Mouse (Mus musculus): ENCODE results near the gene Ihh. TPM values are rescaled to one million over a fixed set of nuclear protein-coding genes. Genes with fewer than 3 reads are reported as not detected.

The Ihh gene
- polyA plus RNA-seq, 2 experiments = 1.5 to 2.4 TPM

GRCm38 (mm10) chr1:74901686-74902085 is 49.8 kb downstream of the Ihh start:
- TF ChIP-seq CTCF (IDR thresholded peaks at IDR 0.05; ENCODE audit: low read depth) (peak; percentile 44; the same call in 1 of the 2 replicates), EP300 (IDR thresholded peaks at IDR 0.05; ENCODE audit: low read depth) (no peak)
- 3% methylated on average over 3 of the region's 3 CpGs for WGBS (ENCODE audit: insufficient replicate concordance)
- H3K4me3 ChIP-seq (ENCODE audit: insufficient read depth in 1 of 2, low read depth in 2 of 2, low read length in 2 of 2) = no peak overlapping the region
- no peak overlapping the region for H3K9ac ChIP-seq (replicated peaks)
- no peaks in the 10 kb centered on the region for H3K36me3 ChIP-seq (replicated peaks; ENCODE audit: control insufficient read depth, insufficient read depth, low read depth)
- H3K27ac ChIP-seq = no peak overlapping the region
- H3K9me3 ChIP-seq (ENCODE audit: control insufficient read depth, low read length) = no peaks in the 10 kb centered on the region
- DNase-seq (ENCODE audit: low read depth in 3 of 3, low spot score in 3 of 3) (peak; percentile 17 to 22 (median 20)), ATAC-seq (ENCODE audit: insufficient read depth) (no peak)
- peaks cover 29% of the 10 kb centered on the region for H3K27me3 ChIP-seq (ENCODE audit: control insufficient read depth, insufficient read depth, low read length)
- H3K4me2 ChIP-seq (ENCODE audit: low read depth) = no peak overlapping the region
- no peaks in the 10 kb centered on the region for H3K4me1 ChIP-seq (replicated peaks; ENCODE audit: control insufficient read depth in 2 of 2, insufficient read depth in 2 of 2, low read length in 1 of 2)

GRCm38 (mm10) chr1:74900341-74901285 is 50.9 kb downstream of the Ihh start:
- peak in 1 of 3 experiments; percentile 12 for DNase-seq (ENCODE audit: low read depth in 3 of 3, low spot score in 3 of 3)
- Histone ChIP-seq H3K9me3 (ENCODE audit: control insufficient read depth, low read length) (no peaks in the 10 kb centered on the region), H3K27ac (no peak overlapping the region), H3K4me3 (ENCODE audit: insufficient read depth in 1 of 2, low read depth in 2 of 2, low read length in 2 of 2) (peak overlapping the region in 1 of 2 experiments; percentile 26; a peak in 2 of 4 replicates), H3K27me3 (ENCODE audit: control insufficient read depth, insufficient read depth, low read length) (peaks cover 29% of the 10 kb centered on the region), H3K4me2 (ENCODE audit: low read depth) (peak overlapping the region; percentile 39), H3K36me3 (replicated peaks; ENCODE audit: control insufficient read depth, insufficient read depth, low read depth) (no peaks in the 10 kb centered on the region), H3K9ac (replicated peaks) (no peak overlapping the region), H3K4me1 (replicated peaks; ENCODE audit: control insufficient read depth in 2 of 2, insufficient read depth in 2 of 2, low read length in 1 of 2) (no peaks in the 10 kb centered on the region)
- ATAC-seq (ENCODE audit: insufficient read depth) = peak; percentile 61
- WGBS (ENCODE audit: insufficient replicate concordance) = 4% methylated on average over 62 of the region's 66 CpGs
- TF ChIP-seq EP300 (IDR thresholded peaks at IDR 0.05; ENCODE audit: low read depth) (no peak), CTCF (IDR thresholded peaks at IDR 0.05; ENCODE audit: low read depth) (no peak)

- no peaks in the 10 kb centered on the region for H3K9me3 ChIP-seq (ENCODE audit: control insufficient read depth, low read length)
- H3K36me3 ChIP-seq (replicated peaks; ENCODE audit: control insufficient read depth, insufficient read depth, low read depth) = no peaks in the 10 kb centered on the region
- no peak overlapping the region for H3K27ac ChIP-seq
- DNase-seq (ENCODE audit: low read depth in 3 of 3, low spot score in 3 of 3) (no peak), ATAC-seq (ENCODE audit: insufficient read depth) (no peak)
- no peaks in the 10 kb centered on the region for H3K4me1 ChIP-seq (replicated peaks; ENCODE audit: control insufficient read depth in 2 of 2, insufficient read depth in 2 of 2, low read length in 1 of 2)
- H3K9ac ChIP-seq (replicated peaks) = no peak overlapping the region
- no peak overlapping the region for H3K4me3 ChIP-seq (ENCODE audit: insufficient read depth in 1 of 2, low read depth in 2 of 2, low read length in 2 of 2)
- H3K27me3 ChIP-seq (ENCODE audit: control insufficient read depth, insufficient read depth, low read length) = peaks cover 35% of the 10 kb centered on the region
- TF ChIP-seq EP300 (IDR thresholded peaks at IDR 0.05; ENCODE audit: low read depth) (no peak), CTCF (IDR thresholded peaks at IDR 0.05; ENCODE audit: low read depth) (no peak)
- no peak overlapping the region for H3K4me2 ChIP-seq (ENCODE audit: low read depth)
- WGBS (ENCODE audit: insufficient replicate concordance) = 5% methylated on average over 7 of the region's 10 CpGs
These were observed 52.6 kb downstream of the Ihh start for GRCm38 (mm10) chr1:74898656-74899431.

GRCm38 (mm10) chr1:74897976-74898375 is 53.5 kb downstream of the Ihh start:
- 7% methylated on average over 7 of the region's 7 CpGs for WGBS (ENCODE audit: insufficient replicate concordance)
- no peak for DNase-seq (ENCODE audit: low read depth in 3 of 3, low spot score in 3 of 3)
- peaks cover 40% of the 10 kb centered on the region for H3K27me3 ChIP-seq (ENCODE audit: control insufficient read depth, insufficient read depth, low read length)

More at GRCm38 (mm10) chr1:74897976-74898375, 53.5 kb downstream of the Ihh start:
- H3K4me1 ChIP-seq (replicated peaks; ENCODE audit: control insufficient read depth in 2 of 2, insufficient read depth in 2 of 2, low read length in 1 of 2) = no peaks in the 10 kb centered on the region
- no peaks in the 10 kb centered on the region for H3K36me3 ChIP-seq (replicated peaks; ENCODE audit: control insufficient read depth, insufficient read depth, low read depth)
- no peak overlapping the region for H3K27ac ChIP-seq
- no peak overlapping the region for H3K9ac ChIP-seq (replicated peaks)
- H3K4me2 ChIP-seq (ENCODE audit: low read depth) = no peak overlapping the region
- no peaks in the 10 kb centered on the region for H3K9me3 ChIP-seq (ENCODE audit: control insufficient read depth, low read length)
- no peak for ATAC-seq (ENCODE audit: insufficient read depth)
- H3K4me3 ChIP-seq (ENCODE audit: insufficient read depth in 1 of 2, low read depth in 2 of 2, low read length in 2 of 2) = no peak overlapping the region
- TF ChIP-seq CTCF (IDR thresholded peaks at IDR 0.05; ENCODE audit: low read depth) = no peak
- no peak for TF ChIP-seq EP300 (IDR thresholded peaks at IDR 0.05; ENCODE audit: low read depth)

MicroRNAs within 50 kb of the gene (microRNA counts, 519-probe panel; counts per million panel counts)
- 69.9 counts per million for microRNA mmu-miR-375

Small RNAs within 50 kb of the gene (microRNA-seq; reads per million reads assigned to microRNA genes)
- 1,289 reads per million, percentile 76 among the genes with 10 or more reads in this experiment for gene Mir375

Other genes starting within 250 kb of the Ihh start
- gene Cyp27a1, start 238.1 kb downstream of the Ihh start, polyA plus RNA-seq (2012; rRNA removed) = 2.5 and 3.3 TPM in 2 replicates
- gene Cyp27a1, start 238.1 kb downstream of the Ihh start, polyA plus RNA-seq (2014; fragmentation: Nextera tagmentation; extraction: Ambion mirVana) = 3.4 and 5.0 TPM in 2 replicates
- not detected in 2 replicates for gene Prkag3, start 202.5 kb downstream of the Ihh start, polyA plus RNA-seq (2012; rRNA removed)
- not detected in 2 replicates for gene Prkag3, start 202.5 kb downstream of the Ihh start, polyA plus RNA-seq (2014; fragmentation: Nextera tagmentation; extraction: Ambion mirVana)
- 0.04 and 0.10 TPM in 2 replicates for gene Wnt6, start 179.8 kb downstream of the Ihh start, polyA plus RNA-seq (2012; rRNA removed)
- 0.06 TPM in 1 of 2 replicates, not detected in the other for gene Wnt6, start 179.8 kb downstream of the Ihh start, polyA plus RNA-seq (2014; fragmentation: Nextera tagmentation; extraction: Ambion mirVana)
- not detected in 2 replicates for gene Wnt10a, start 160.2 kb downstream of the Ihh start, polyA plus RNA-seq (2012; rRNA removed)
- gene Wnt10a, start 160.2 kb downstream of the Ihh start, polyA plus RNA-seq (2014; fragmentation: Nextera tagmentation; extraction: Ambion mirVana) = not detected in 2 replicates
- 0.01 and 0.03 TPM in 2 replicates for gene Cdk5r2, start 96.7 kb downstream of the Ihh start, polyA plus RNA-seq (2012; rRNA removed)
- gene Cdk5r2, start 96.7 kb downstream of the Ihh start, polyA plus RNA-seq (2014; fragmentation: Nextera tagmentation; extraction: Ambion mirVana) = not detected in 2 replicates
- 0.03 and 0.04 TPM in 2 replicates for gene Fev, start 66.3 kb downstream of the Ihh start, polyA plus RNA-seq (2012; rRNA removed)
- 0.09 and 0.15 TPM in 2 replicates for gene Fev, start 66.3 kb downstream of the Ihh start, polyA plus RNA-seq (2014; fragmentation: Nextera tagmentation; extraction: Ambion mirVana)
- not detected in 2 replicates for gene Cryba2, start 58.5 kb downstream of the Ihh start, polyA plus RNA-seq (2012; rRNA removed)
- gene Cryba2, start 58.5 kb downstream of the Ihh start, polyA plus RNA-seq (2014; fragmentation: Nextera tagmentation; extraction: Ambion mirVana) = not detected in 2 replicates
- under 0.01 and 0.01 TPM in 2 replicates for gene Cfap65, start 16.1 kb downstream of the Ihh start, polyA plus RNA-seq (2012; rRNA removed)
- gene Cfap65, start 16.1 kb downstream of the Ihh start, polyA plus RNA-seq (2014; fragmentation: Nextera tagmentation; extraction: Ambion mirVana) = not detected in 2 replicates
- gene Nhej1, start 173.5 kb upstream of the Ihh start, polyA plus RNA-seq (2012; rRNA removed) = 1.3 and 2.0 TPM in 2 replicates
- gene Nhej1, start 173.5 kb upstream of the Ihh start, polyA plus RNA-seq (2014; fragmentation: Nextera tagmentation; extraction: Ambion mirVana) = 5.2 and 7.2 TPM in 2 replicates
- 1.4 and 1.7 TPM in 2 replicates for gene Slc23a3, start 182.2 kb upstream of the Ihh start, polyA plus RNA-seq (2012; rRNA removed)
- 1.2 TPM in 2 replicates for gene Slc23a3, start 182.2 kb upstream of the Ihh start, polyA plus RNA-seq (2014; fragmentation: Nextera tagmentation; extraction: Ambion mirVana)
- gene Cnppd1, start 191.0 kb upstream of the Ihh start, polyA plus RNA-seq (2012; rRNA removed) = 29.5 and 33.3 TPM in 2 replicates
- 31.1 and 41.0 TPM in 2 replicates for gene Cnppd1, start 191.0 kb upstream of the Ihh start, polyA plus RNA-seq (2014; fragmentation: Nextera tagmentation; extraction: Ambion mirVana)
- 61.8 and 74.5 TPM in 2 replicates for gene Retreg2, start 191.1 kb upstream of the Ihh start, polyA plus RNA-seq (2012; rRNA removed)
- 45.1 and 58.8 TPM in 2 replicates for gene Retreg2, start 191.1 kb upstream of the Ihh start, polyA plus RNA-seq (2014; fragmentation: Nextera tagmentation; extraction: Ambion mirVana)
- 35.3 and 43.5 TPM in 2 replicates for gene Zfand2b, start 217.0 kb upstream of the Ihh start, polyA plus RNA-seq (2012; rRNA removed)
- 40.6 and 41.6 TPM in 2 replicates for gene Zfand2b, start 217.0 kb upstream of the Ihh start, polyA plus RNA-seq (2014; fragmentation: Nextera tagmentation; extraction: Ambion mirVana)
- 31.4 and 41.4 TPM in 2 replicates for gene Abcb6, start 228.7 kb upstream of the Ihh start, polyA plus RNA-seq (2012; rRNA removed)
- gene Abcb6, start 228.7 kb upstream of the Ihh start, polyA plus RNA-seq (2014; fragmentation: Nextera tagmentation; extraction: Ambion mirVana) = 48.9 and 58.5 TPM in 2 replicates
- gene Ankzf1, start 240.5 kb upstream of the Ihh start, polyA plus RNA-seq (2012; rRNA removed) = 6.3 and 7.6 TPM in 2 replicates
- gene Ankzf1, start 240.5 kb upstream of the Ihh start, polyA plus RNA-seq (2014; fragmentation: Nextera tagmentation; extraction: Ambion mirVana) = 4.8 and 7.2 TPM in 2 replicates
- 17.4 and 23.6 TPM in 2 replicates for gene Atg9a, start 240.5 kb upstream of the Ihh start, polyA plus RNA-seq (2012; rRNA removed)
- gene Atg9a, start 240.5 kb upstream of the Ihh start, polyA plus RNA-seq (2014; fragmentation: Nextera tagmentation; extraction: Ambion mirVana) = 16.4 and 18.3 TPM in 2 replicates

Measured in liver, embryonic 14.5 days (tissue).